Mouse (Mus musculus): ENCODE measurements around the gene Nbeal2. TPM values are rescaled to one million over a fixed set of nuclear protein-coding genes. Genes with fewer than 3 reads are reported as not detected.
"Not testable (repeated sequence)": the region's sequence is repeated elsewhere in the genome, so short reads cannot be mapped to it uniquely, and the experiment has no call there.

The Nbeal2 gene
- total RNA-seq (2021): 1 to 10 TPM; 8.2 to 8.7 TPM

DNA sequence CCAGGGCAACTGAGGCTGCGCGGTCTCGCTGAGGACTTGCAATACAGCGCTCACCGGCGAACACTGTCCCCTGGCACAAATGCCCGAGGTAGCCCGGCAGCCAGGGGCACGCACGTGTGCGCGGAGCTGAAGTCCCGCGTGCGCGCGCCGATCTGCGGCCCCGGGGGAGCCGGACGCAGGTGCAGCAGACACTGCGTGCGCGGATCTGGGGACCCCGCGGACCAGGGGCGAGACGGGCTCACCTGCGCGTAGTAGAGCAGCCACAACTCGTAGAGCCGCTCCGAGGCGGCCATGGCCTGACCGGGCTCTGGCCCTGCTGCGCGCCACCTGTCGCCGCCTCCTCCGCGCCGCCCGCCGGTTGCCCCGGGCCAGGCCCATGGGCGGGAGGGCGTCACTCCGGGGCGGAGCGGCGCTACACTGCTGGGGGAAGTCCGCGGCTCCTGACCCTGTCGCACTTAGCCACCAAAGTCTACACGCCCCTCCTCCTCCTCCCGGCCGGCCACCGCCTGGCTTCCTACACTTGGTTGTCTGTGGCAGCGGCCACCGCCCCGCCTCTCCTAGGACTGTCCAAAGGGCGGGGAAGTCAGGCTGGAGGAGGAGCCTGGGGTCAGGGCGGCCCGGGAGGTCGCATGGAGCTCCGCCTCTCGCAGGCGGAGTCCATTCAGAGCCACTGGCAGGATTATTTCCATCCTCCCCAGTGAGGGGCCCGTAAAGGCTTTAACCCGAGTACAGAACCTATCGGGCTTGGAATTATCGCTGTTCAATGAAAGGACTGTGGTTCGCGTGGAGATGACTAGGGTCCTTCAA lies at the start of gene Nbeal2:
Gene Nbeal2, minus strand, starts transcription at position 507 of the 807 bp plus-strand sequence.
- DNase-seq (ENCODE audit: low spot score): peak; percentile 96
- intact Hi-C loops (cut with DNase I): no loop called here

- intact Hi-C loops (cut with DNase I): no loop called here
- no peak for DNase-seq (ENCODE audit: low spot score)
Measured at GRCm38 (mm10) chr9:110702848-110703247, 48.9 kb upstream of the Nbeal2 start.

DNA sequence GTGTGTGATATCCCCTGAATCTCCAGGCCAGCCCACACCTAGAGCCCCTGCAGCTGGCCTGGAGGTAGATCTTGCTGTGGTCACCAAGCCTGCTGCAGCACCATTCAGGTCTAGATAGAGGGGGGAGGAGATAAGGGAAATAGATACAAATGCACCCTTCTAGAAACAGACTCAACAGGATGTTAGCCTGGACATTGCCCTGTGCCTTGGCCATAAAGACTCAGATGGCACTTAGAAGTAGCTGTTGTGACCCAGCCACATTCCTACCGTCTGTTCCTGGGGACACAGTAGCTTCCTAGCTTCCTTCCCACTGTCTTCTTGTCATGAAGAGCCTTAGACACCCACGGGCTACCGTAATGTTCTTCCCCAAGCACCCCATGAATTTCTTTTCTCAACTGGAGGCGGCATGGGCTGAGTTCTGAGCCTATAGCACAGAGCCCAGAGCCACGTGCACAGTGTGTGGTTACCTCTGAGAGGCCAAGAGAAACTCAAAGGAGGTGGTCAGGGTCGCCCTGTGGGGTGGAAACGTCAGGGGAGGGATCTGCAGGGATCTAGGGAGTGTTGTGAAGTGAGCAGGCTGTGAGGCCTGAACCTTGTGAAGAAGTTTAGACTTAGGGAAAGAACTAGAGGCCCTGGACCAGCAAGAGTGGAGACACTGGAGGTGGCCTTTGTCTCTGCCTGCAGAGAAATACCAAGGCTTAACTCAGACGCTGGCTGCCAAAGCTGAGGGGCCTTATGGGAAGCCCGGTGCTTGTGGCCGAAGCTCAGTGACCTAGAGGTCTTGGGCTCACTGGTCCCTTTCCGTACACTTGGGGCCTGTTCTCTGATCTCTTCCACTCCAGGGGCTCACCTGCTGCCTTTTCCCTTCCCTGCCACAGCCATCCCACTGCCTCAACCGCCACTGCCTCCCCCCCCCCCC lies 47.4 kb upstream of the Nbeal2 start:
- no peak for DNase-seq (ENCODE audit: low spot score)
- intact Hi-C loops (cut with DNase I): no loop called here

- DNase-seq (ENCODE audit: low spot score): no peak
- intact Hi-C loops (cut with DNase I): no loop called here
Measured at GRCm38 (mm10) chr9:110699574-110699973, 45.6 kb upstream of the Nbeal2 start.

DNA sequence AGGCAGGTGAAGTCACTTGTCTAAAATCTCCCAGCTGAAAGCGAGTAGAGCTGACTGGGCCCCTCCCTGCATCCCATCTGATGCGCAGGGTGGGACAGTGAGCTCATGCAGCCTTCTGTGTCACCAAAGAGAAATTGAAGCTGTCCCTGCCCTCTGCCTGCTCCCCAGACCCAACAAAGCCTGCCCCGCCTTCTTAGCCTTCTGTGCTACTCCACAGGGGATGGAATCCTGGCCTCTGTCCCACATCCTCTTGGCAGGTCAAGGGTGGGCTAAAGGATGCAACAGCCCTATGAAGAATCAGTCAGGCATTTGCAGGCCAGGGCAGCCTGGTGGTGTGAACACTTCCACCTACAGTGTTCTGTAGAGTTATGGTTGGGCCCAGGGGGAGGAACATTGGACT lies 43.5 kb upstream of the Nbeal2 start:
- intact Hi-C loops (cut with DNase I): no loop called here

DNA sequence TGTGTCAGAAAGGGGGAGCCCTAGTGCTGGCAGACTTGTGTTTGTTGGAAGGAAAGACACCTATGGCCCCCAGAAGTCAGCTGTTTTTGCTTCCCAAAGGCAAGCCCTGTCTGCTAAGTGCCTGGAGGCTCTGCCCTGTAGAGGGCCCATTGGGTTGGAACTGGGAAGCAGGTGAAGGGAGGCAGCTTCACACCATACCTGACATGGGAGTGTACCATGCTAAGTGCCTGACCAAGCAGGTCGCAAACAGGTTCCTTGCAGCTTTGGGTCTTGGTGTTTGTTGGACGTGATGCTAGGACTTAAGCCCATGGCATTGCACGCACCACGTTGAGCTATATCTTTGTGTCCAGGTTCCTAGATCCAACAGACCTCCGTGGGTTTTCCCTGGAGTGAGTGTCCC lies 42.5 kb upstream of the Nbeal2 start:
- no peak for DNase-seq (ENCODE audit: low spot score)
- intact Hi-C loops (cut with DNase I): no loop called here

More for the DNA sequence above, 43.5 kb upstream of the Nbeal2 start:
- DNase-seq (ENCODE audit: low spot score): no peak

DNA sequence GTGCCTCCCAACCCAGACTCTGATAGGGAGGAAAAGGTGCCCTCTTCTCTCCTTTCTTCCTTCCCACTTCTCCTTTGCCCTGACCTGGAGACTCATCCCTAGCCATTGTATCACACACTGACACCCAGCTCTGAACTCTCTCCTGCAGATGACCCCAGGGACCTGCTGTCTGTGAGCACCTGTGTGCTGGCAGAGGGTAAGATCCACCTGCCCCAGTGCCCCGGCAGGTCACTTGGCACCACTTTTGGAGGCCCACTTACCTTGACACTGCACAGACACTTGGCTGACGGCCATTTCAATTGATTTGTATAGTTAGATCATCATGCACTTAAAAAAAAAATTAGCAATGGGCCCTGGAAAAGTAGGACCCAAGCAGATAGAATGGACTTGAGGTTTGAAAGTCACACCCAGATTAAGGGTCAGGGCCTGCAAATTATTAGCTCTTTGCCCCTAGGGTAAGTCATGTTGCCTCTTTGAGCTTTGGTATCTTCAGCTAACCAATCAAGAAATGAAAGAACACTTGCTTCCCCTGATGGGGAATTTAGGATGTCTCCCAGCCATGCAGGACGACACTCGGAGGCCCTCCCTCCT lies 41.3 kb upstream of the Nbeal2 start:
- no peak for DNase-seq (ENCODE audit: low spot score)
- intact Hi-C loops (cut with DNase I): no loop called here

DNA sequence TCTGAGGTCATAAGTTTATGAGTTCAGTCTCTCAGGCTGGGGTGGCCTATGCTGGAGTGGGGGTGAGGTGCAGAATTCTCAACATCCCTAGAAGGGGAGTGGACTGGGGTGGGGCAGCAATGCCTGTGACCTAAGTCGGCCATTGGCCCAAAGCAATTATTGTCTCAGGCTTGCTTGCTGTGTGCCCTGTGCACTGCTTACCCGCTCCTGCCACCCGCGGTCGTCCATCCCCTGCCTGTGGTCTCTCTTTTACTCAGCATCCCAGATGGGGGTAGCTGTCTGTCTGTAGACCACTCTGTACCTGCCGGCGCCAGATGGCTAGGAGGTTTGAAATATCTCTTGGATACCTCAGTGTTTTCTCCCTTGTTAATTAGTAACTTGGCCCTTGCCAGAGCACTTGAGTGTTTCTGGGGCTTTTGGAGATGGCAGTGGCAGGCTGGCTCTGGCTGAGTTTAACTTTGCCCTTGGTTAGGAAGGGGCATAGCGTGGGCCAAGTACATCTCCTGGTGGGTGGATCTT lies 35.4 kb upstream of the Nbeal2 start:
- intact Hi-C loops (cut with DNase I): no loop called here
- no peak for DNase-seq (ENCODE audit: low spot score)

DNA sequence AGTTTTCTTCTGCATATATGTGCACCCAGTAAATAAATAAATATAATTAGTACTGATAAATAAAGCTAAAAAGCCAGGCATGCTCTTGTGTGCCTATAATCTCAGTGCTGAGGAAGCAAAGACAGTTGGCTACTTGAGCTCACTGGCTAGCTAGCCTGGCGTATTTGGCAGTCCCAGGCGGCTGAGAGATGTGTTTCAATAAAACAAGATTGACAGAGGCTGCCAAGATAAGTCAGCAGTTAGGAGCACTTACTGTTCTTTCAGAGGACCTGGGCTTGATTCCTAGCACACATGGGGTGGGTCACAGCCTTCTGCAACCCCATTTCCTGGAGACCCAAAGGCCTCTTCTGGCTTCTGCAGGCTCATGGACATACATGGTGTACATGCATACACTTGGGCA lies 33.9 kb upstream of the Nbeal2 start:
- intact Hi-C loops (cut with DNase I): no loop called here
- no peak for DNase-seq (ENCODE audit: low spot score)

DNA sequence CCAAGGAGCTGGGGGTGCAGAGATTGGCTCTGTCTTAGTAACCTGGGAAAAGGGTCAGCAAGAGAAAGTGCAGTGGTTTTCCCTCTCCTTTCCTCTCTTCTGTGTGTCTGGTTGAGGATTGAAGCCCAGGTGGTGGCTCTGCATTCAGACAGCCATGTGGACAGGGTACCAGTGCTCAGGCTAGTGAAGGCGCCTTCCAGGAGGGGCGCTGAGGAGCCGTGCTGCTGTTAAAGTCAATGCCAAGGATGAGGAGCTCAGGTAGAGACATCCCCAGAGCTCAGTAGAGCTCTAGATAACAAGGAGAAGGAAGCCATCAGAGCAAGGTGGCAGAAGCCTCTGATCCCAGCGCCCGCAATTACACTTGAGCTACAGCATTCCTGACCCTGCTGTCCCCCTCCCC lies 33.1 kb upstream of the Nbeal2 start:
- intact Hi-C loops (cut with DNase I): no loop called here

GRCm38 (mm10) chr9:110686472-110686871 lies 32.5 kb upstream of the Nbeal2 start:
- intact Hi-C loops (cut with DNase I): no loop called here
- no peak for DNase-seq (ENCODE audit: low spot score)

More for the DNA sequence above, 33.1 kb upstream of the Nbeal2 start:
- no peak for DNase-seq (ENCODE audit: low spot score)

GRCm38 (mm10) chr9:110685591-110685990 lies 31.6 kb upstream of the Nbeal2 start:
- DNase-seq (ENCODE audit: low spot score): no peak
- intact Hi-C loops (cut with DNase I): no loop called here

GRCm38 (mm10) chr9:110685187-110685586 lies 31.2 kb upstream of the Nbeal2 start:
- DNase-seq (ENCODE audit: low spot score): no peak
- intact Hi-C loops (cut with DNase I): no loop called here

- DNase-seq (ENCODE audit: low spot score): peak; percentile 39
- intact Hi-C loops (cut with DNase I): no loop called here
Measured at GRCm38 (mm10) chr9:110684100-110684831, 30.3 kb upstream of the Nbeal2 start.

- intact Hi-C loops (cut with DNase I): no loop called here
- DNase-seq (ENCODE audit: low spot score): no peak
Measured at GRCm38 (mm10) chr9:110683574-110684099, 29.7 kb upstream of the Nbeal2 start.

GRCm38 (mm10) chr9:110682697-110683096 lies 28.7 kb upstream of the Nbeal2 start:
- DNase-seq (ENCODE audit: low spot score); intact Hi-C loops (cut with DNase I): not testable (repeated sequence)

DNA sequence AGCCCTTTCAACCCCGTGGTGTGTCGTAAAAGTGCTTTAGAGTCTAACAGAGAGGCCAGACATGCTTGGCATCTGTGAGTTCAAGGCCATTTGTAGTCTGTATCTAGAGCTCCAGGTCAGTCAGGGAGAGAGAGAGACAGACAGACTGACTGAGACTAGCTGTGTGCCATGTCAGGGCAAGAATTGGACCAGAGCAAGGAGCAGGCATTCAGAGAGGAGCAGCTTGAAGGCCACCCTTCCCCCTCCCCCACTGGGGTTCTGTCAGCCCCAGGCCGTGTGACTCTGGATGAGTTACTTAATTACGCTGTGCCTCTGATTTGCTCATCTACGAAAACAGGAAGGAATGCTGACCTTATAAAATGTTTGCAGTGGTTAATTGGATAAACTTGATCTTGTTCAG lies 28.3 kb upstream of the Nbeal2 start:
- DNase-seq (ENCODE audit: low spot score): no peak
- intact Hi-C loops (cut with DNase I): no loop called here

GRCm38 (mm10) chr9:110681817-110682216 lies 27.9 kb upstream of the Nbeal2 start:
- intact Hi-C loops (cut with DNase I): no loop called here
- DNase-seq (ENCODE audit: low spot score): no peak

DNA sequence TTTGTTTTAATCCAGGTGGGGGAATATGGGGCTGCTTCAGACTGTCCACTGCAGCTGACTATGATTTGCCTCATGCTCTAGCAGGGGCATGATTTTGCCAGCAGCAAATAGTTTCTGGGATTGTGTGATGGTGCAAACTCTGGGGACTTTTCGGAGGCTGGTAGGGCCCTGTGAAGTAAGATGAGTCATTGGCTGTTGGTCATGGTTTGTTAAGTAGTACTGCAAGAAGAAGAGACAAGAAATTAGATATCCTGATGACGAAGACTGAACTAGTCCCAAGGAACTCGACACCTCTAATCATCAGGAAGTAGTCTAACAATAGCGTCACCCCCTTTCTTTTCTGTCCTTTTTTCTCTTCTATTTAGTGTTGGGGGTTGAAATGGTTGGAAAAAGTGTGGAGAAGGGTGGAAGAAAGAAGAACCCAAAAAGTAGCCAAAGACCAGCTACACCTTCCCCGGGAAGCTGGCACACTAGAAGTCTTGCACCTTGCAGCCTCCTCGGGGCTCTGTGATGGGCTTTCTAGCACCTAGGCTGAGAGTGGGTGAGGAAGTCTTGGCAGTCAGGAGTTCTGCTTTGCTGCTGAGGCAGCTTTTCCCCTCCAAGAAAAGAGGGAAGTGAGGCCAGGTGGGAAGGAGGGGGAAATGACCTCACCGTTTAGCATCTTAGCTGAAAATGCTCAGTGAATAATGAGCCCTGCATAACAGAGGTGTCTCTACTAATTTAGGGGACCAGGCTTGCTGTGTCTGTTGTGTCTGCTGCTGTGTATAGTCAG lies 27.0 kb upstream of the Nbeal2 start:
- DNase-seq (ENCODE audit: low spot score): no peak
- intact Hi-C loops (cut with DNase I): no loop called here

Data from heart, postnatal 25 days (tissue).